Mouse (Mus musculus): ENCODE measurements around the gene Eif2a.

The Eif2a gene

DNA sequence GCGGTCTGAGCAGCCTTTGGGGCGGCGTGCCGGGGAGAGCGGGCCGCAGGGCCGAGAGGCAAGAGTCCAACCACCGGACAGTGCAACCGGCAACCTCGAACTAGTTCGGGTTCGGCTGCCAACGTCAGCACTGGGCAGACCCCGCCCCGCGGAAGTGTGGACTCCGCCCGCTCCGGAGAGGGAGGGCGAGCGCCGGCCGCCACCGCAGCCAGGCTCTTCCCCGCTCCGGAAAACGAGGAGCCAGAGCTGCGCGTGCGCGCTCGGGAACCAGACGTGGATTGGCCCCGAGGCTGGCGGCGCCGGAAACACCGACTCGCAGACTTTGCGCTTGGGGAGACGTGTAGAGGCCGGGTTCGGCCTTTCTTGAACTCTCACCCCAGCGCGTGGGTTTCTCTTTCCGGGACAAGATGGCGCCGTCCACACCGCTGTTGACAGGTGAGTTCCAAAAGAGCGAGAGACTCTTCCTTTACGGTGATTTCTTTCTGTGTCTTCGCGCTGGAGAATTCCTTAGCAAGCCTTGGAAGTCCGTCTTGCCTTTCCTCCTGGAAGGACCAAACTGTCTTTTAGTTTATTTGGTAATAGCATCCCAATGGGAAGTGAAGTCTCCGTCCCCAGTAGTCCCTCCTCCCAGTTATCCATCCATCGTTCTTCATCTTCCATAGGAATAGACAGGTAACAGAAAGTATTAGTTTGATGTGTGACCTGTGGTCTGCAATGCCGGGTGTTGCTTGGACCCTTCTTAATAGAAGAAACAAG, at the start of gene Eif2a, which contains the start of gene Serp1:
Gene Eif2a, plus strand, starts transcription at position 170 of the 756 bp plus-strand sequence.
Gene Serp1, minus strand, starts transcription at position 241 of the 756 bp plus-strand sequence.
- peak; percentile 96 for DNase-seq (ENCODE audit: low read depth, low spot score)

DNA sequence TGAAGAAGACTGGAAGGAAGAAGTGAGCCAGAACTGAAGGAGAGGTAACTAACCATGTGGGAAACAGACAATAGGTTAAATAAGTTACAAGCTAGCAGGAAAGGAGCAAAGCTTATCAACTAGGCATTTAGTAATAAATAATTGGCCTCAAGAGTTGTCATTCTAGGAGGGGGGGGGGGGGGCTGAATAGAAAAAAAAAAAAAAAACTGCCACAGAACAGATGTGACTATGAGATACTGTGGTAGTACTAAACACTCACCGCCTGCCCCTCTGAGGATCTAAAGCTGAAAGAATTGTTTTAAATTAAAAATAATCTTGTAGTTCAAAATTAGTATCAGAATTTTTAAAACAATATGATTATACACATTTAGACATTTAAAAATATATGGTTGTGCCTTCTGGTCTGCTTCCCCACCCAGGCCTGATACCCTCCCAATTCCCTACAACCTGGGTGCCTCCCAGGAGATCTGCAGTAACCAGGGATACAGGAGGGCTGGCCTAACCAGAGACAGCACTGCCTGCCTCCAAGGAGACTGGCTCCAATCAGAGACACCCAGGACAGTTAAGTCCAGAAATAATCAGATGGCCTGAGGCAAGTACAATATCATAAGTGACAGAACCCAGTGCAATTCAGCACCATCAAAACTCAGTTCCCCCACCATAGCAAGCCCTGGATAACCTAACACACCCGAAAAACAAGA, 46.7 kb upstream of the Eif2a start:
- DNase-seq (ENCODE audit: low read depth, low spot score): no peak

DNA sequence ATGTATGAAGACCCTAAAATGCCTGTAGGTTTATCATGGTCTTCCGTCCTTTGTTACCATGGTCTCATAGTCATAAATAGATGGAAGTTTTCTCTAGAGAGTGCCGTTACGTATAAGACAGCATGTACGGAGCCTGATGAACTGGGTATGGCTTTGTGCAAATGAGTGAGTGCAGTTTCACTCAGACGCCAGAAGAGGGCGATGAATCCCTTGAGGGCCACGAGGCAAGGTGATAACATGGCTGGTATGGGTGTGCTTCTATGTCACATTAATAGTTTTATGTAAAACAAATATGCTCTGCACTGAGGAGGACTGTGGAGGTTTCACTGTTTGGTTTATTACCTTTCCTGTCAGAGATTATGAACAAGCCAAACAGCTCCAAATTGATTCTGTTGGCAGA, 39.7 kb upstream of the Eif2a start:
- DNase-seq (ENCODE audit: low read depth, low spot score): peak; percentile 70

DNA sequence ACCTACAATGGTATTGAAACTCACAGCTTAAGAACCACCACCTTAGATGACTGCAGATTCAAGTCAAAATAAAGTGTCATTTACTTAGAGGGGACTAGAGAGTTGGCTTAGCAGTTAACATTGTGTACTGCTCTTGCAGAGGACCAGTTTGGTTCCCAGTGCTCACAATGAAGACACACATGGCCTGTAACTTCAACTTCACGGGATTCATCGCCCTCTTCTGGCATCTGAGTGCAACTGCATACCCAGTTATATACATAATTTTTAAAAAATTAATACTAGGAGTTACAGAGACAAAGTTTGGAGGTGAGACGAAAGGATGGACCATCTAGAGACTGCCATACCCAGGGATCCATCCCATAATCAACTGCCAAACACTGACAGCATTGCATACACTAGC, 38.5 kb upstream of the Eif2a start:
- DNase-seq (ENCODE audit: low read depth, low spot score): peak; percentile 21

DNA sequence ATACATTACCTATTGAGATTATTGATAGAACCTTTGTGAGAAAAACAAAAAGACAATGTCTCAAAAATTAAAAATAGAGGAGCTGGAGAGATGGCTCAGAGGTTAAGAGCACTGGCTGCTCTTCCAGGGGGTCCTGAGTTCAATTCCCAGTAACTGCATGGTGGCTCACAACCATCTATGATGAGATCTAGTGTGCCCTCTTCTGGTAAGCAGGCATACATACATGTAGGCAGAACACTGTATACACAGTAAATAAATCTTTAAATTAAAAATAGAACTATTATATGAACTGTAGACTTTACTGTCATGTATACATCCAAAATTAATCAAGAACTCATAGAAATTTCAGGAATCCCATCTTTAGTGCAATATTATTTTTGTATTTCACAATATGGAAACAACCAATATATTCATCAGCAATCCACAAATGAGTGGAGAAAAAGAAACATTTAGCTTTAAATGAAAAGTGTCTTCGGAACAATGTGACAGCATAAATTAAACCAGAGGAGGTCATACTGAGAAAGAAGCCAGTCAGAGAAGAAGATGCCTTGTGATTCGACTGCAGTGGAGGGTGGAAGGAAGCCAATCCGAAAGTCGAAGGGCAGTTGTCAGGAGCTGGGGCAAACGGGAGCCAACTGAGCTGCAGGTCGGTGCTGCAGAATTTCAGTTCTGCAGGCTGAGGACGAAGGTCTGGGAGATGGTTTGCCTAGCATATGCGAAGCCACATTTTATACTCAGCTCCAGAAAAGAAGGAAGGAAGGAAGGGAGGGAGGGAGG, 37.4 kb upstream of the Eif2a start:
- no peak for DNase-seq (ENCODE audit: low read depth, low spot score)

DNA sequence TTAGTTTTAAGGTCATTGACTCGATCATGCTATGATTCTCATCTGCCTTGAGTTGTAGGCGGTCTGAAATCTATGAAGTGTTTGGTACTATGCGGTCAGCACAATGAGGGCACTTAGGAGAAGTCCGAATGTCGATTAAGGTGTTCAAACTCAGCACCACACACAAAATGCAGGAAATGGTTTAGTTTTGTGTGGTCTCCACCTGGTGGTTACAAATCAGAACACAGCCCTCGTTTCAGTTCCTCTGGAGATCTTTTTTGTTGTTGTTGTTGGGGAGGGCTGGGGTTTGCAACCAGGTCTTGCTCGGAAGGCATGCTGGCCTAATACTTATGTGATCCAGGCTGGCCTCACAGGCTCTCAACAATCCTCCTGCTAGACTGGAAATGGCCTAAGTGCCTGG, 34.8 kb upstream of the Eif2a start:
- no peak for DNase-seq (ENCODE audit: low read depth, low spot score)

DNA sequence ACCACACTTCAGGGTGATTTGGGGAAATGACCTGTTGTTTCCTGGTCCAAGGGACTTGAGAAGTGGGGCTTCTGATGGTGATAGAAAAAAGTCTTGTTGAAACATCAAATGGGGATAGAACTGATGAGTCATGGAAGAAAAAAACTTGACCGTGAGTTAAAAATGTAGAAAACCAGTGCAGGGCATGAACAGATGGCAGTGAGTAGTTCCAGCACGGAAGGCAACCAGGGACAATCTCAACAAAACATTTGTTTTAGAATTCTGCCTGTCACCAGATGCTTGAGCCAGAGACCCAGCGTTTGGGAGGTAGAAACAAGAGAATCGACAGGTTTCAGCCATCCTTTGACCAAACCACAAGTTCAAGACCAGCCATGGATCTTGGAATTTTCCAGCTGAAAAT, 32.0 kb upstream of the Eif2a start:
- DNase-seq (ENCODE audit: low read depth, low spot score): no peak

DNA sequence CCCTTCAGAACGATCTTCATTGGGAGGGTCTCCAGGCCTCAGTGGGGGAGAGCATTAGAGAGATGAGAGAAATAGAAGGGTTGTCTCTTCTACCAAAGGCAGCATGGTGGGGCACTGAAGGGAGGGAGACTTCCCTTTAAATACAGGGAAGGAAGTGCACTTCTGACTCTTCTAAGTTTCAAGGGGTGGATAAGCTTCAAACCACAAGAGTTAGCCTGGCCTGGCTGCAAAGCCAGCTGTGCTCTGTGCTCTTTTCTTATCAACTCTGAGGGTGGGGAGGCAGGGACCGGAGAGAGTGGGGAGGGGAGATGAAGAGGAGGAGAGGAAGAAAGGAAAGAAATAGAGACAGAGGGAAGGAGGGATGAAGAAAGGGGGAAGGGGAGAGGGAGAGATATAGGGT, 23.7 kb upstream of the Eif2a start:
- no peak for DNase-seq (ENCODE audit: low read depth, low spot score)

DNA sequence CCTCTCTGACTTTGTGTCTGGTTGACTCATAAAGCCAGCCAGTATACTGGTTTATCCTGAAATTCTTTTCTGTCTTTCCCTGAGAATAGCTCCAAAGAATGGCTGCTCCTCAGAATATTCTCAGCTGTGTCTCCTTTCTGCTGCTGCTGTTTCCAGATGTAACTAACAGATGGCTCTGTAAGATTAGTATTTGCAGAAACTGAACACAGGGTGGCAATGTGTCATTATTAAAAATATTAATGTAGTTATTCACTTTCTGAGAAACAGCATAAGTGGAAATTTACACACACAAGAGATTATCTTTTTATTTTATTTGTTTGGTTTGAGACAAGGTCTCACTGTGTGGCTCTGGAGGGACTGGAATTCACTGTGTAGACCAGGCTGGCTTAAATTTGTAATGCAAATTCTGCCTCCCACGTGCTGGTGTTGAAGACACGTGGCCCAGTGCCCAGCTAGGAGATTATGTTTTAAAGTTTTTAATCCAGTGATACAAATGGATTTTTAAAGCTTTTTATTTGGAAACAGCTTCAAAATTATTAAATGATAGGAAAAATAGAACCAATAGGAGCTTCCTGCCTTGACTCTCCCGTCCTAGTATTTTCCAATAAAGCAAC, 21.8 kb upstream of the Eif2a start:
- DNase-seq (ENCODE audit: low read depth, low spot score): peak; percentile 27

DNA sequence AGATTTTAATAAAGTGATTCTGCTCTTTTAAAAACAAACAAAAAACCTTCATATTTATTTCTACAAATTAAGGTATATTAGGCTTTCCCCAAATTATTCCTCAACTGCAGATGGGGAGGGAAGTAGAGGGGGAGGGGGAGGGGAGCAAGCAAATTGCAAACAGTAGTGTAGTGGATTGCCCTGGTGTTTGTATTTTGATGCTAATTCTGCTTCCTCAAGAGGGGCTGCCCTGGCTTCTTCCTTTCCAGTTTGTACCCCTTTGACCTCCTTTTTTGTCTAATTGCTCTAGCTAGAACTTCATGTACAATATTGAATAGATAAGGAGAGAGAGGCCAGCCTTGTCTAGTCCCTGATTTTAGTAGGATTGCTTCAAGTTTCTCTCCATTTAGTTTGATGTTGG, 20.9 kb upstream of the Eif2a start:
- DNase-seq (ENCODE audit: low read depth, low spot score): peak; percentile 54

DNA sequence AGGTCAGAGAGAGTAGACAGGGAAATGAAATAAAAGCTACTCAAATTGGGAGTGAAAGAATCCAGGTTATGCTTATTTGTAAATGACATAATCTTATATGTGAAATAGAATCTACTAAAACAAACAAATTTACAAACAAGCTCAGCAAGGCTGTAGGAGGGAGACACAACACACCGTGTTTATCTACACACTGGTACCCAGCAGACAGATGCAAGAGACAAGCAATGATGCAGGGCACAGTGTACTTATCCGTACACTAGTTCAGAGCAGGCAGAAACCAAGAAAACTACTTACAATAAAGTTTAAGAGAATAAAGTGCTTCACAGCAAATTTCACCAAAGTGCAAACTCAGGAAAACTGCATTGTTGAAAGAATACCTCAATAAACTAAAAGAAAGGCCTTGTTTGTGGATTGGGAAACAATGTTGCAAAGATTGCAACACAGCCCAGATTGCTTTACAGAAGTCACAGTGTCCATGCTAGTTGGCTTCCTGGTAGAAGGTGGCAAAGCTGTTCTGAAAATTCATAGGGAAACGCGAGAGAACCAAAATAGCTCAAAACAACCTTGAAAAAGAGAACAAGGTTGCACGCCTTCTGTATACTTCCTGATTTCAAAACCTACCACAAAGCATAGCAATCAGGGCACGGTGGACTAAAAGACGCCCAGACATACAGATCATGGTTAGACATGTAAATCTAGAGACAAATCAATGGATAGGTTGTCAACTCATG, 17.4 kb upstream of the Eif2a start:
- no peak for DNase-seq (ENCODE audit: low read depth, low spot score)

DNA sequence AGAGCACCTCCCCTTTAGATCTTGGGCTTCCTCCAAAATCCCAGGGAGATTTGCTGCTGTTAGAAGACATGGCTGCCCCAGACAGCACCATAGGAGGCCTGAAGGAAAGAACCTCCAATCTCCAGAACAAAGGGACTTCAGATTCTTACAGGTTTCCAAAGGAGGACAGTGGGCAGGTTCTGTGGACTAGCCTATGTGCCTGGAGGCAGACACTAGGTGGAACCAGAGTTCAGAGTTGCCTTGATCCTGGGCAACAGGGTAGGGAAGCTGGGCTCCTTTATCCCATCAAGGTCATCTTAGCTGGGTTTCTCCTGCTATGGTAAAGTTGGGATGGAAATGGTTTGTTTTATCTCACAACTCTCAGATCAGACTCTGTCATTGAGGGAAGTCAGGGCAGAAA, 14.0 kb upstream of the Eif2a start:
- DNase-seq (ENCODE audit: low read depth, low spot score): peak; percentile 71

DNA sequence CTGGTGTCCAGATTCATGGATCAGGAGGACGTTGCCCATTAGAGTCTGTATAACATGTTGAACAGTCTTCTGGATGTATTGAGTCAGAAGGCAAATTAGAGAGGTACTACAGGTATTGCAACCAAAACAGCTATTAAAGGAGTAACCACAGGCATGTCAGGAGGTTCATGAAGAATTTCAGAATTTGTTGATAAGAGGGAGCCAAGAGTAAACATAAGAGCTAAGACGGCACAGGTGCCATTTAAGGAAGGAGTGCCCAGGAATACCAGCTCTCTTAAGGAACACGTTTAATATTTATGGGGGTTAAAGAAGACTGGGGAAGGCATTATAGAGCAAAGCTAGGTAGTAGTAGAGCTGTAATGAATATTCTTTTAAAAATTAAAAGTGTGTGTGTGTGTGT, 12.9 kb upstream of the Eif2a start:
- no peak for DNase-seq (ENCODE audit: low read depth, low spot score)

DNA sequence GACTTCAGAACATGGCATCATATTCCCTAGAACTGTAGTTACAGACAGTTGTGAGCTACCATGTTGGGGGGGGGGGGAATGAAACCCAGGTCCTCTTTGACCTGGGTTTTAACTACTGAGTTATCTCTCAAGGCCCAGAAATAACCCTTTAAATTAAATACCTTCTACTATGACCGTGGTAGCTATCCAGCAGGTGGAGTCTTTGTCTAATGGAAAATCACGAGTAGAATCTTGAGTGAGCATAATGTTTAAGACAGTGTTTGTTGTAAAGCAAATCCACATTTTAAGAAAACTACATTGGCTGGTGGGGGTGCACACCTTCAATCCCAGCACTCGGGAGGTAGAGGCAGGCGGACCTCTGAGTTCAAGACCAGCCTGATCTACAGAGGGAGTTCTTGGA, 12.1 kb upstream of the Eif2a start:
- DNase-seq (ENCODE audit: low read depth, low spot score): no peak

DNA sequence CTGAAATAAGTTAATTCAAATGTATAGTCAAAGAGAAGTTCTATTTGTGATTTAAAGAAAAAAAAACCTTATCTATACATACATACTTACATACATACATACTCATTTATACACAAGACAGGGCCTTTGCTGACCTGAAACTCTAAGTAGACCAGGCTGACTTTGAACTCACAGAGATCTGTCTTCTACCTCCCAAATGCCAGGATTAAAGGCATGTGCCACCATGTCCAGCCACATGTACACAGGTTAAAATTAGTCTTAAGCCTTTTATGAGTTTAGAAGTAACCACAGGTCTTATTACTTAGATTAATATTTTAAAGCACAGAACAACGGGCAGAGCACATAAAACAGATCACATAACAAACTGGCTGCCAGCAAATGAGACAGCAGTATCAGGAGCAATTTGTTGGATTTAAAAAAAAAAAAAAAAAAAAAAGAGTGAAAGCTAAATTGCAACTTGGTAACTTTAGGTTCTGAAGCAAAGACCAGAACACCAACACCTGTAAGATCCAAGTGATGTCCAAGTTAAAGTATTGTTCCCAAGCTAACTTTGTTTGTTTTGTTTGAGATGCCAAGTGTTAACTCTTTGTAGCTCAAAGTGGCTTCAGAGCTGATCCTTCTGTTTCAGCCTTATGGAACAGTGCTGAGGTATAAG, 9.5 kb upstream of the Eif2a start:
- no peak for DNase-seq (ENCODE audit: low read depth, low spot score)

DNA sequence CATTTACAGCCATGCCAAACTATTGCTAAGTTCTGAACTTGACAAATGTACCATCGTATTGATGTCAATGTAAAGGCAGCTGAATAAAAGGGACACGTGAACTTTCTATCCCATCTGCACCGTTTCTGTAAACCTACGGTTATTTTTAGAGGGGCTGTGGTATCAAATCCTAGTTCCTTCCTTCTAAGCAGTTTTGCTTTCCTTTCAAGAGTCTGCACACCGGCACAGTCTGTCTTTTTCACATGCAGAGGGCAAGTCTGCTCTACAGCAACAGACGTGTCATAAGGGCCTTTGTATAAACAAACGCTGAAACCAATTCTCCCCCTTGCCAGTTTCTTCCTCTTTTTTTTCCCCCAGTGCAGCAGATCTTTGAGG, 9.0 kb upstream of the Eif2a start:
- no peak for DNase-seq (ENCODE audit: low read depth, low spot score)

DNA sequence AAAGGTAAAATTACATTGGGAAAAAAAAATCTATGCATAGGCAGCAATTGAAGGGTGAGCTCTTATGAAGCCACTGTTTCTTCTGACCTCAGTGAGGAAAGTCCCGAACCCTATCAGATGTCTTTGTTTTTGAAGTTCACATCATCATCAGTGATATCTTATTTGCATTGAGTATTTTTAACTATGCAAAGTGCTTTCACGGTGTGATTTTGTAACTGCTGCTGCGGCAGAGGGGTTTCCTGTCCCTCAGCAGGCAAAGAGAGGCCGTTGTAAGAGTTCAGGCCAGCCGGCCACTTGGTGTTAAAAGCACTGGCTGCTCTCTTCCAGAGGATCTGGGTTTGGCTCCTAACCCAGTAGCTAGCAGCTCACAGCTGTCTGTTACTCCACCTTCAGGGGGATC, 8.4 kb upstream of the Eif2a start:
- DNase-seq (ENCODE audit: low read depth, low spot score): no peak

DNA sequence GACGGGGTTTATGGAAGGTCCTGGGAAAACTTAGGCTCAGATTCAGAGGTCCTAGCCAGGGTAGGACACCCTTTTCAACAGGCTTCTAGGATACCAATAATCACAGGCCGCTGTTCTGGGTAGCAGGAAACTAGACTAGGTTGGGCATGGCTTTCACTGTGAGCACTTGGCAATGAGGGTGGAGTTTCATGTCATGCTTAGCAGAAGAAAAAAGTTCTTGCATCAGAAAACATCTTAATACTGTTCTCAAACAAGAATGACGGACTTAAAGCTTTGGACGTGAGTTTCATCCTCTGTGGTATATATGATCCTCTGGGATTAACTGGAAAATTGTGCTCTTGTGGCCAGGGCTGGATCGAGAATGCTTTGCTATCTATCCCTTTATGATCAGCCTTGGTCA, 7.8 kb upstream of the Eif2a start:
- no peak for DNase-seq (ENCODE audit: low read depth, low spot score)

DNA sequence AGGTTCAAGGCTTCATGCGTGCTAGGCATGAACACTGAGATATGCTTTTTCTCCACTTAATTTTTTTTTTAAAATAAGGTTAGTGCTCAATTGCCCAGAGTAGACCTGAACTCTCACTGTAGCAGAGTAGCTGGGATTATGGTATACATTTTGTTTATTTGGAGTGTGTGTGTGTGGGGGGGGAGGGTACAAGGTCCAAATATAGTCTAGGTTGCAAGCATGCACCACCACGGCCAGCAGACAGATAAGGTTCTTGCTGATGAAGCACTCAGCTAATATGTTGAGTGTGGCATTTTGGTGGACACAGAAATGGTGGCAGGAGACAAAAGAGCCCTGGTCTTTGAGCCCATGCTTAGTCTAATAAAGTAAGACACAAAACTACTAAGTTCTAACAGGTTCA, 6.7 kb upstream of the Eif2a start:
- DNase-seq (ENCODE audit: low read depth, low spot score): no peak

DNA sequence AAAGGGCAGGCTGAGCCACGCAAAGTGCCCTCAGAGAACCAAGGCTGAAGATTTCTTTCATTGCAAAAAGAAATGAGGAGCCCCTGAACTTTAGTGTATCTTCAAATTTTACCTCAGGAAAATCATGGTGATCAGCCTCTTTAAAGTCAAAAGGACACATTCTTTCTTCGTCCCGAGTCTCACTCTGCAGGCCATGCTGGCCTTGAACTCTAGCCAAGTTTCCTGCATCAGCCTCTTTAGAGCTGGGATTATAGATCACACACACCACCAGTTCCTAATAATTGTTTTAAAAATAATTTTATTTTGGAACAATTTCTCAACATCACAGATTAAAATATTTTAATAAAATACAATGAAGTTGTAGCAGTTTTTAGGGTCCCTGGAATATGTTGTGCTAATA, 6.1 kb upstream of the Eif2a start:
- no peak for DNase-seq (ENCODE audit: low read depth, low spot score)

DNA sequence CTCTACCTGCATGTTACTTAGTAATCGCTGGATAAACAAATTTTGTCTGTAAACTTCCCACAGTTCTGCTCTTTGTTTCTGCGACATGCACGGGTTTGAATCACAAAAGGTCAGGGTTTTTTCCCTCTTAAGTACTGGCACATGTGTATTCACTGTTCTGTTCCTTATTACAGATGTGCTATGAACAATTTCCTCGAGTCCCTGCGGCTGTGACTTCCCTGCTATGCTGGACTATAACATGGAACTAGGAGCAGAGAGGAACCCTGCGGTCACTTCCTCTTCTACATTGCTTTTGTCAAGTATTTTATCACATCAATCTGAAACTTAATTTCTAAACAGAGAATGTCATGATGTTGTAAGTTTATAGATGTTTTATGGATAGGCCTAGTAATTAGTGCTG, 5.3 kb upstream of the Eif2a start:
- DNase-seq (ENCODE audit: low read depth, low spot score): no peak

All from ES-CJ7 (cell line).